Mouse (Mus musculus) retina, postnatal 7 days (tissue): ENCODE measurements around the gene Lyzl4.

ENCODE experiments used
- DNase-seq: peaks from one replicate; pipeline ENCODE4 v3.0.0-alpha.2; 2012; ENCODE audit warnings: low read depth, low spot score

Gene Lyzl4

DNA sequence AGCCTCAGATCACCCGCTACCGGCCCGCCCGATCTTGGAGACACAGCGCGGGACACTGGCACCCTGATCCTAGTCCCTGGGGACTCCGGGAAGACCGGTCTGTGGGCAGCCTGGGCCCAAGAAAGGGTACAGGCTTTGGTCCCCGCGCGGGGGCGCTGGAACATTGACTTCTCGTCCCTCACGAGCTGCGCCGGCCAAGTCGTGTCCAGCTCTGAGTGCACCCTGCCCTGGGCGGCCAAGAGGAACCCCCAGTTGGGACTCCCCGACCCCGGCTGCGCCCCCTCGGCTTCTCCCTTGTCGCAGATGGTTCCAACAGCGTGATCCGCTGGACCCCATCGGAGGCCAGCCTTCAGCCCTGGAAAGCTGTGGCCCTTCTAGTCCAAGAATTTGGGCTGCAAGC lies at the start of gene Lyzl4:
Gene Lyzl4, minus strand, starts transcription at position 96 of the 400 bp plus-strand sequence.
- DNase-seq: peak; percentile 51

DNA sequence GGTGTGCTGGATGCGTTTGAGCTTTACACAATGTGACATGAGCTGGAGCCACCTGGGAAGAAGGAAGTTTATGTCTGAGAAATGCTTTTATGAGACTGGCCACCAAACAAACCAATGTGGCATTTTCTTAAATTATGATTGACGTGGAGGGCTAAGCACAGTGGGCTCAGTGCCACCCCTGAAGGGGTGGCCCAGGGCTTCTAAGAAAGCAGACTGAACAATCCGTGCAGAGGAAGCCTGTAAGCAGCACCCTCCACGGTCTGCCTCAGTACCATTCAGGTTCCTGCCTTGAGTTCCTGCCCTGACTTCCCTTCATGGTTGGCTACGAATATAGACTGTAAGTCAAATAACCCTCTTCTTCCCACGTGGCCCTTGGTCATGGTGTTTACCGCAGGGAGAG lies 48.8 kb upstream of the Lyzl4 start:
- no peak for DNase-seq

DNA sequence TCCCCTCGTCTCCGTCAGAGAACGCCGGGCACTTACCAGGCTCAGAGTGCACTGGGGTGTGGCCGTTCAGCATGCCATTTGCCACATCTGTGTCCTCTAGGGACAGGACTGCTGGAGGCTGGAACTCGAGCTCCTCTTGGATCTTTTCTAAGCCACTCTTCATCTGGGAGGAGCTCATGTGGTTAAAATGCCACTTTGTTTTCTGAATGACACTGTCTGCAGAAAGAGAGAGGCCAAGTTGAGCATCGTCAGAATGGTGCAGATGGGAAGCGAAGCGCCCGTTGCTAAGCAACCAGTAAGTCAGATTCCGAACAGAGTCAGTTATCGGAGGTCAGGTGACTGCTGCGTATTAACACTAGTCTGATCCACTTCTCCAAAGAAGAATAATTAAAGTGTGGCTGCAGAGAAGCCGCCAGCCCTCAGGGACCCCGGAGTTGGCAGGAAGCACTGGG lies 48.3 kb upstream of the Lyzl4 start:
- DNase-seq: peak; percentile 46

DNA sequence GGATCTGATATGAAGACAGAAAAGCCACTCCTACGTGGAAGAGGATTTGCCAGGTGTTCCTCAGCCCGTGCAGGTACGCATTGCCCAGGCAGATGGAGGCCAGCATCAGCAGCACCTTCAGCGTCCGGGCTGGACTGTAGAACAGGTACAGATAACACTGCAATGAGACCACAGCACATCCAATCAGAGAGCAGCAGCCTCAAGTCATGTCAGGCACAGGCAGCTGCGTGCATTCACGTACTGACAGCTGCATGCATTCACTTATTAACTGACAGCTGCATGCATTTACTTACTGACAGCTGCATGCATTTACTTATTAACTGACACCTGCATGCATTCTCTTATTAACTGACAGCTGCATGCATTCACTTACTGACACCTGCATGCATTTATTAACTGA lies 42.8 kb upstream of the Lyzl4 start:
- DNase-seq: no peak

DNA sequence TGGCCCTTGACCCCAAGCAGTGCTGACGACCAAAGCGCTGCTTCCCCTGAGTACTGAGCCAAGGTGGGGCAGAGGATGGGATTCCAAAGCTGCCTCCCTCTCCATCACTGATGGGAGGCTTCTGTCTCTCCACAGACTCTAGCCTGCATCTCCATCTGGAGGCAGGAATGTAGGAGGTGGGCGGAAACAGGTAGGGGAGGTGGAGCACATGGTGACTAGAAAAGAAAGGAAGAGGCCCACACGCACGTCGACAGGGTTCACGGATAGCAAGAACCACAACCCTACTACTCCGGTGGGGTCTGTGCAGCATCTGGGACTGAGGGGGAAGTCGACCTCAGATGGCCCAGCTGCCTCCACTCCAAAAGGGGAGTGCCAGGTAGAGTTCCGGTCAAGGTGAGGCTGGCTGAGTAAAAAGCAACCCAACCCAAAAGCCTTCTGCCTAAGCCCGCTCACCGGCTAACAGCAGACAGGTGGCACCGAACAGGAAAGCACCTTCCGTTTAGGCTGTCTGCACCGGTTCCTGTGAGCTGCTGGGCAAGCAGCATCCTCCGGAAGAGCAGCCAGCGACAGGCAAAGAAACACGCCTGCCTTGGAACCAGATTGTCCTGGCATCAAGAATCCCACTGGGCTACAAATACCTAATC lies 40.3 kb upstream of the Lyzl4 start:
- no peak for DNase-seq

DNA sequence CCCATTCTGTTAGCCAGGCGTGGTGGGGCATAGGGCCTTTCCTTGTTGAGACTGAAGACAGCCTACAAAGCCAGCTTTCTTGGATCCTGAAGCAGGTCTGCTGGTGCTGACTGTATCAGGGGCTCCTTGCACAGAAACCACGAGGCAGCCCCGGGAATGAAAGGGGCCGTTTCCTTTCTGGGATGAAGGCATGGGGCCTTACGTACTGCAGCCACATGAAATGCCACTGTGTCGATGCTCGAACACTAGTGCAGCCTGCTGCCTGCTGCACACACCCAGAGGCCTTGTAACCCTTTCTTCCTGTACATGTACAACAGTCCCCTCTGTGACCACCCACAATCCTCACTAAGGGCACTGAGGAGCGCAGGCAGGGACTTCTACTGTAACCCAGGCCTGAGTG lies 39.3 kb upstream of the Lyzl4 start:
- DNase-seq: no peak

DNA sequence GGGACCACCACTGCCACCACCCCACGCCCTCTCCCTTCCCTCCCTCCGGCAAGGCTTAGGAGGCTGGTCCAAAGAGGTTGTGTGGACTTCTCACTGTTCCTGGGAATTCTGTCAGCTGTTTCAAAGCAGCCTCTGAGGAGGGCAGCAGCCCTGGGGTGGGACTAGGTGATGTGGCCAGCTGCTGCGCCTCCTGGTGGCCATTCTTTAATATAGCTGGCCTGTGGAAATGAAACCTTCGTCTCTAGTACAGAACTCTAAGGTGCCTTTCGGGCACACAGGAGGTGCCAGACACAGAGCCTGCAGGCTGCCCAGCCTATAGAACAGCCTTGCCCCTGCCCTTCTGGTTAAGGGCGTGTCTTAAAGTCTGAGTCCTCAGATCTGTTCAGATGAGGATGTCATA lies 37.7 kb upstream of the Lyzl4 start:
- peak; percentile 35 for DNase-seq

DNA sequence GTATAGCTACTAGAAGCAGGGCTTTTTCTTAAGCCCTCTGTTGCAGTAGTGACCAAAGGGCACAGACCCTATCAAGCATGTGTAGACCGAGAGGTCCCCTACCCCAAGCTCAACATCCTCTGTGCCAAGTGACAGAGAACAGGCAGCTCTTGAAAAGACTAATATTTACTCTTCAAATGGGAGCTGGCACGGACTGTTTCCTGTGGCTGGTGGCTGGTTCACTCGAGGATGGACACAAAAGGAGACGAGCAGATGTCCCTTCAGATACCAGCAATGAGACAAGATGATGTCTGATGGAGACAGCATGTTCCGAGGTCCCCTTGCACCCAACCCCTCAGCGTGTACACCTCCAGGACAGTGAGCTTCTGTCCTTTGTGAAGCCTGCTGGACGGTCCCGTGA lies 35.6 kb upstream of the Lyzl4 start:
- DNase-seq: no peak

DNA sequence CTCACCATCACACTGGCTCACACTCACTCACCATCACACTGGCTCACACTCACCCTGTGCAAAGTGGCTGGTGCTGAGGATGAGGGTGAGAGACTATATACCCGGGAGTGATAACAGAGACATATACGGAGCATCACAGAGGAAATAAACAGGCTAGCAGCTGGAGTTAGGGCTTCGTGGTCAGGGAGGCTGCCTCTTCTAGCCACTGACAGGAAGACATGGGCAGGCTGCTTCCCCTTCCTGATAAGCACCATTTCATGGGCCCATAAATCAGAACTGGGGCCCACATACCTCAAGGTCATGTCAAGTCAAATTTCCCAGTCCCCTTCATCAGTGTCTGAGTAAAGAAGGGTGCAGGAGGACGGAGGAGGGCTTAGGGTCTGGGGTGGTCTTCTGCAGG lies 35.2 kb upstream of the Lyzl4 start:
- no peak for DNase-seq

DNA sequence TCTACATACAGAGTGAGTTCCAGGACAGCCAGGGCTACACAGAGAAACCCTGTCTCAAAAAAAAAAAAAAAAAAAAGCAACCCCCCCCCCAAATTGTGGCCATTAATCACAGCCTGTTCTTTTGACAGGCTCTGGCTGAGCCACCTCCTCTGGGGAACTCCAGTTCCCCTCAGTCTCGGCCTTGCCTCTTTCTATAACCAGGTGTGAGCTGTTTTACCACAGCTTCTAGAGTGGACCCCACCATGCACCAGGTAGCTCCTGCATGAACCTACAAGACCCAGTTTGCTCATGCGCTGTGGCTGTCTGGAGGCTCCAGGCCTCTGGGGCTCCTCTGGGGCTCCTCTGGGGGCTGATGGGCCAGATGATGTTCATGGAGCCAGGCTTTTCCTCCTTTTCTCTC lies 33.7 kb upstream of the Lyzl4 start:
- no peak for DNase-seq

DNA sequence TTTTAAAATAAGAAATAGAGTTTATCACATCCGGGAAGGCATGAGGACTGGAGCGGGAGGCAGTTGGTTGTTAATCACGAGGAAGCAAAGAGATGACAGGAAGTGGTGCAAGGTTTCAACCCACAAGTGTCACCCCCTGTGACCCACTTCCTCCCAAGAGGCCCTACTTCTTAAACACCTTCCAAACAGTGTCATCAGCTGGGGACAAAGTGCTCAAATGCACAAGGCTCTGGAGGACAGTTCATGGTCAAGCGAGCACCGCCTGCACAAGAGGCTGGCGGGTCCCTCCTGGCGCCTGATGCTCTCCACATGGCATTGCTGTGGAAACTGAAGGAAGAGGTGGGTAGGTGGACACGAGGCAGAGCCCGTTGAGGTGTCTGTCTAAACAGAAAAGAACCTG lies 33.1 kb upstream of the Lyzl4 start:
- no peak for DNase-seq

DNA sequence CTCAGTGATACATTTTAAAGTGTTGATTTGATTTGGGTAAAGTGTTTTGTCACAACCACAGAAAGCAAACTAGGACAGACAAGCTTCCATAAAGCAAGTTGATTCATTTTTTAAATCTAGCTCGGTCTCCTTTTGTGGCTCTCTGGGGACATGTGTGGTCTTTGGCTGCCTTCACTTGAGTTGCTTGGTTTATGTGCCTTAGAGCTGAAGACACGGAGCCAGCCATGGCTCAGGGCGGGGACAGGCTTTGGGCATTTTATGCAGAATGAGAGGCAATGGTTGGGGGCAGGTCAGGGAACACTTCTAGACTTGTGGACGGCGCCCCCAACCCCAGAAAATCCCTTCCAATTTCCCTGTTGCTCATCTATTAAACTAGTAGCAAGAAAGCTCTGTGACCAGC lies 31.8 kb upstream of the Lyzl4 start:
- DNase-seq: no peak

DNA sequence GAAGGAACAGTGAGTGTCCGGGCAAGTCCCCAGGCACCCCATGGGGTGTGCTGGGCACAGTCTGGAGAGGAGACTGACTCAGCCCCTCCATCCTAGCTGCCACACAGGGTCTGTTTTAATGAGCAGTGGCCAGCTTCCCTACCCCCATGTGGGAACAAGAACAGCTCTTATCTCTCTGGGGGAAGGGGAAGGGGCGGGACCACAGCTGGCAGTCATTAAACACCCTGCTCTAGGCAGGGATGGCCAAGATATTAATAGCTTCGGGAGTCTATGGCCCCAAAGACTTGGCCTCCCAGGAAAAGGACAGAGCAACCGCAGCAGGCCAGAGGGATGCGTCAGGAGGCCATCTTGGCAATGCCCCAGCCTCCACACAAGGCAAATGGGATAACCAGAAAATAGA lies 30.4 kb upstream of the Lyzl4 start:
- no peak for DNase-seq

DNA sequence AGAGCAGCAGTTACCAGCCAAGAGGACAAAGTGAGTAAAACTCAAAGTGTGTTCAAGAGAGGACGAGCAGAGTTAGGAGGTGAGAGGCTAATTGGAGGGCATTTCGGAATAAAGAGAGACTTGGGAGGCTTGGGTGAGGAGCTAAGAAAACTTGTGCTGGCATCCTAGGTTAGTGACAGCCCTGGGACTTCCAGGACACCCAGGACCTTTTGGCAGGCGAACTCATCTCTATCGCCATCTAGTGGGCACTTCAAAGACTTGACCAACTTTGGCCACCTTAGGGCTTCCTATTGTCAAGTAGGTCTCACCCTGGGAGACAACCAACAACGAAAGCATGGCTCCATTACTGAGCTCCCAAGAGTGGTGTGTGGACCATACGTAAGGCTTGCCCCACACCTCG lies 29.4 kb upstream of the Lyzl4 start:
- peak; percentile 48 for DNase-seq

DNA sequence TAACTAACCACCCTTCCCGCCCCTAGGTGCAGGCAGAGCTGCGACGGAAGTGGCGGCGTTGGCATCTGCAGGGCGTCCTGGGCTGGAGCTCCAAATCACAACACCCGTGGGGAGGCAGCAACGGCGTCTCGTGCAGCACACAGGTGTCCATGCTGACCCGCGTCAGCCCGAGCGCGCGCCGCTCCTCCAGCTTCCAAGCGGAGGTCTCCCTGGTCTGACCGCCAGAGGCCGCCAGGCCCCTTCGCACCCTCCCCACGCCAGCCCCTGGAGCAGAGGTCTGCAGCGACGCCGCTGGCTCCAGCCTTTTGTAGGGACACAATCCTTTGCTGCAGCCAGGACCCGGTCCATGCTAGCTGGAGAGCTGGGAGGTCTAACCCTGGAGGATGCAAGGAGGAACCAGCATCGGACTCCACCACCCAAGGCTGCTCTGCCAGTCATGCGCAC lies 27.5 kb upstream of the Lyzl4 start:
- DNase-seq: peak; percentile 49

DNA sequence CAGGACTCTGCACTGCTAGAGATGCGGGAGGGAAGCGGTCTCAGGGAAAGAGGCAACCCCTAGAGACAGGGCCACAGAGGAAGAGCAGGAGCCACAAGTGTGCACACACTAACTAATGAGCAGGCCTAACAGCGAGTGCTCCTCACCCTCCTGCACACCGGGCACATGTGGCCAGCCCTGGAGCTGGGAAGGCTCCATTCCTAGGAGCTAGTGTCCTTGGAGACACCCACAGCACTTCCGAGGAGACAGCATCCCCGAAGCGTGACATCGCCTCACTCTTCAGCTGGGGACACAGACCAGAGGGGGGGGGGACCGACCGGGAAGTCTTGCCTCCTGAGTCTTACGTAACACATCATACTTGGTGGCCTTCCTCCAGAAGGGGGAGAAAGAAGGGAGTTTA lies 25.9 kb upstream of the Lyzl4 start:
- no peak for DNase-seq

DNA sequence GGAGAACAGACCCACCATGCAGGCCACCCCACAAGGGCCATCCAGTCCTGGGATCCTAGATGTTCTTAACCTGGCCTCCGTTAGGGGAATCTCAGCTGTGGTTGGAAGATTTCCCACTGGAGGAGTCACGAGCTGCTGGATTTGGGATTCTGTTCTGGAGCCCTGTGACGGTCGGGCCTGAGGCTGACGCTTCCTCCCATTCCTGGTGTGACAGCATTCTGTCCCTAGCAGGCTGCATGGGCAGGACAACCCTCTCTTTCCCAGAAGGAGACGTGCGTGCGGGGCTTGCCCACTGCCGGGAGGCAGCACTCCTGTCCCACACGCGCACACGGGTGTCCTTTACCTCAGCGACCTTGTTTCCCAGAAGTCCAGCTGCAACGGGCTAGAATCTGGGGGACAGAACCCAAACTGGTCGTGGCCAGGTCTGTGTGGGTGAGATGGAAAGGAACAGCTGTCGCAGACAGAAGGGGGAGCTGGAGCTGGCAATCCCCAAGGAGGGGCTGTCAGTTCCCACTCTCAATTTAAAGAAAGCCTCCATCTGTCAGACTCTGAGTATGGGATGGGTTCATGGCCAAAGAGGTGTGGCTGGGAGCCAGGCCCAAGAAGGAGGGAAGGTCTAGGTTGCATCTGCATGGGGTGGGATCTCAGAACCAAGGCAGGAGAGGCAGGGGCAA lies 25.2 kb upstream of the Lyzl4 start:
- DNase-seq: no peak

DNA sequence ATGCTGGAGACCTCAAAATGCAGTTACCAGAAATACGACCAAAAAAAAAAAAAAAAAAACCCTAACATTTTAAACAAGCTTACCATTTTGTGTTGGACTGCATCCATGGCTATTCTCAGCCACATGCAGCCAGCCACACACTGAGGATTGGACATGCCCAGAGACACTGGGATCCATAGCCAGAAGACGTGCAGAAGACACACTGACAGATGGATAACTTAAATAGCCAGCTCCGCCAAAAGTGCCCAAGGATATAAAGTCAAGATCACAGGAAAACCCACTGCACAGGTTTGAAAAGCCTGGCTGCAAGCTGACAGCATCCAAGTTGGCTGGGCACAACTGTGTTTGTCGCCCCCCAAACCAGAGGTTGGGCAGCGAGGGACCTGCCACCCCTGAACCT lies 22.2 kb upstream of the Lyzl4 start:
- no peak for DNase-seq

DNA sequence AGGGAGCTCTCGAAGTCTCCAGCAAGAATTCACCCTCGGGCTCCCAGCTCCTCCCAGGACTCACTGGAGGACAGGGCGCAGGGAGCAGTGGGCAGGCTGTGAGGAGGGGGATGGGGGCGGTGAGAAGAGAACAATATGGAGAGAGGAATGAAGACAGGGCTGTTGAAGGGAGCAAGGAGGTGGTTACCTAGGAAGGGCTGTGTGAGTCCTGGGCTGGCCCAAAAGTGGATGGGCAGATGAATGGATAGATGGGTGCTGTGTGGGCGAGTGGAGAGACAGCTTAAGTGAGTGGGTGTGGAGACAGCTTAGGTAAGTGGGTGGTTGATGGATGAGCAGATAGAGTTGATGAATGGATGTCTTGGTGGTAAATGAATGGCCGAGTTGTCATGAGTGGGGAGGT lies 21.6 kb upstream of the Lyzl4 start:
- no peak for DNase-seq

DNA sequence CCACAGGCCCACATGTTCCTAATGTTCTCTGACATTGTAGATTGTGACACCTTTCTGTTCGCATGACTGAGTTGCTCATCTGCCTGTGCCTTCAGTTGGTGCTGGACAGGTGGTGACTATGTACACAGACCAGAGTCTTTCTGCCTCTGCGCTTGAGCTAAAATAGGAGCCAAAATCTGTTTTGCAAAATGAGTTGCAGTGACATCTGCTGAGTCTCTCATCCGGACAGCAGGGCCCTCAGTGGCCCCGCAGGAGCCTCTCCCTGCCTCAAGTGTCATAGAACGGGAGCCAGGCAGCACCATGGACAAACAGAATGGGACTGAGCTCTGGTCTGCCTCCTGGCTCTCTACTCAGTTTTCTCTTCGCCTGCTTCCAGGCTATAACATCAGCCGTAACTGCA lies 17.9 kb upstream of the Lyzl4 start:
- DNase-seq: no peak

DNA sequence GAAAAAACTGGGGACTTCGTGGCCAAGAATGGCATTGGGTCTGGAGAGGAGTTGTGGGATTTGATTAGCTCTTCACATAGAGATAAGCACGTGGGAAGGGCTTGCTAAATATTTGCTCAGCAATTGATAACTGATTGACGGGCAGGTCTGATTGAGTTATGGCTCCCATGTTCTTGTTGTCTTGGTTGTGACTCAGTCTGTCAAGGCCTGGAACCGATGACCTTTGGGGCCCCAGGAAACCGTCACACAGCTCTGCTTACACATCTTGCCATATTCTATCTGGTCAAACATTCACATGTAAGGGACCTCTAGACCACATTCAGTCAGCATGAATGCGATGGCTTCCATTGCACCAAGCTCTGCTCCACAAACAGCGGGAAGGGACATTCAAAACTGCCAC lies 16.4 kb upstream of the Lyzl4 start:
- no peak for DNase-seq

DNA sequence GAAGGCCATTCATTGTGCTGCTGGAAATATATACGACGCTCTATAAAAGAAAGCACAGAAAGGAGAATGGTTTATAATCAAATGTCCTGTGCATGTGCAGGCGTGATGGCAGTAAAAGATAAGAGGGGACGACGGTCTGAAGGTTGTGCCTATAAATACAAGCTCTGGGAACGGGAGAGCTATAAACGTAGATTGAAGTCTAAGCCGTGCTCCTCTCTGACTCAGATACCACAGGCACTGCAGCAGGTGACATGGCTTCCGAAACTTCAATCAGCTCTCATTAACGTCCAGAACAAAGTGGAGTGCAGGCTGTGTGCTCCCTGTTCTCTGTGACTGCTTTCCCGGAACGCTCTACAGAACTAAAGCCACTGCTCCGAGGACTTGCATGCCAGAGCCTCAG lies 15.2 kb upstream of the Lyzl4 start:
- DNase-seq: no peak

DNA sequence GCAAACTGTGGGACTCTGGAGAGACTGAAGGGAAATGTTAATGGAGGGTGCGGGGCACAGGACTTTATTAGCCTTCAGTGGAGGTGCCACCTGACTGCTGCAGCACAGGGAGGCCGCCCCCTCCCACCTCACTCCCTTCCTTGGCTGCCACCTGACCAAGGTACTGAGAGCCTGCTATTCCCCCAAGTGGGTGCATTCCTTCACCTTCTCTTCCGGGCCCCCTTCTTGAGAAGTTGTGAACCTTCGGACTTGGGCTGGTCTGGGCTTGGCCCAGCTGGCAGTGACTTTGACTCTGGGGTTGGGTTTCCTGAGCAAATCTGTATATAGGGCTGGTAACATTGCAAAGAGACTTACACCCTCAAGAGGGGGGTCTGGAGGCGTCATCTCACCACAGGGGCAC lies 14.4 kb upstream of the Lyzl4 start:
- DNase-seq: no peak

DNA sequence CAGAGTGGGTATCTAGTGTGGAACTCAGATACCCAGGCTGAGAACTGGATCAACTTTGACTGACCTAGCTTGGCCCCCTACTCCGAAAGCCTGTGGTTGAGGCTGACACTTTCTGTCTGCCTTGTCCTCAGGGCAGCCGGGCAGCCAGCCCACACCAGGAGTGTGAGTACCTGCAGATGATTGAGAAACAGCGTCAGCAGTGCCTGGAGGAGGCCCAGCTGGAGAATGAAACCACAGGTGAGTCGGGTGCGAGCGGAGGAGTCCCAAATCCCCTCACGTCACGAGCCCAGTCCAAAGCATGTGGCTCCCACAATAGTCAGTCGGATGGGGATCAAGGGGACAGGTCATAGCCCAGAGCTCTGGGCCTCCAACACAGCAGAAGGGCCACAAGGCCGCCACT lies 11.8 kb upstream of the Lyzl4 start:
- DNase-seq: no peak
